Mouse (Mus musculus): Measurements from ENCODE around the gene Mki67.

GRCm38 (mm10) chr7:135649306-135649705 is 66.9 kb downstream of the Mki67 start:
- TF ChIP-seq CTCF (IDR thresholded peaks at IDR 0.05; ENCODE audit: extremely low read depth, insufficient read depth, insufficient read length, insufficient replicate concordance) (no peak), POLR2A (IDR thresholded peaks at IDR 0.05; ENCODE audit: low read depth, low read length) (no peak)

Data from spleen, adult 2 months (tissue).